Mouse (Mus musculus) megakaryocyte-erythroid progenitor cell, adult 5-6 weeks (primary cell): ENCODE data around the gene Zfp593. TPM values are rescaled to one million over a fixed set of nuclear protein-coding genes. Genes with fewer than 3 reads are reported as not detected.
"Not testable (repeated sequence)": the region's sequence is repeated elsewhere in the genome, so short reads cannot be mapped to it uniquely, and the experiment has no call there.

Source experiments
- ATAC-seq: replicated peaks from 2 replicates; pipeline ENCODE4 v1.8.0; 2016; ENCODE audit warnings: mild to moderate bottlenecking, inconsistent platforms; ENCODE audit not compliant: severe bottlenecking, poor library complexity, low FRiP score, low TSS enrichment
- total RNA-seq, 2 experiments: library from RNA; stranded (forward) in 1 of 2; stranded (reverse) in 1 of 2; fragments of 200-1000, 215-1000 nt in 1 of 2; fragments of >200 nt in 1 of 2; fragmentation: Nextera tagmentation in 1 of 2; gene quantifications; 2 replicates each; pipeline ENCODE4 v1.2.3; 2014 to 2017

Zfp593 gene
- total RNA-seq (2014; fragmentation: Nextera tagmentation), result 18.2 and 20.3 TPM in 2 replicates
- total RNA-seq (2017), result 14.9 and 15.2 TPM in 2 replicates

- peak; percentile 84 for ATAC-seq
These were observed at the start of gene Zfp593 for GRCm38 (mm10) chr4:134245148-134245843. Gene Zfp593 (minus strand): TSS chr4:134245592.

DNA sequence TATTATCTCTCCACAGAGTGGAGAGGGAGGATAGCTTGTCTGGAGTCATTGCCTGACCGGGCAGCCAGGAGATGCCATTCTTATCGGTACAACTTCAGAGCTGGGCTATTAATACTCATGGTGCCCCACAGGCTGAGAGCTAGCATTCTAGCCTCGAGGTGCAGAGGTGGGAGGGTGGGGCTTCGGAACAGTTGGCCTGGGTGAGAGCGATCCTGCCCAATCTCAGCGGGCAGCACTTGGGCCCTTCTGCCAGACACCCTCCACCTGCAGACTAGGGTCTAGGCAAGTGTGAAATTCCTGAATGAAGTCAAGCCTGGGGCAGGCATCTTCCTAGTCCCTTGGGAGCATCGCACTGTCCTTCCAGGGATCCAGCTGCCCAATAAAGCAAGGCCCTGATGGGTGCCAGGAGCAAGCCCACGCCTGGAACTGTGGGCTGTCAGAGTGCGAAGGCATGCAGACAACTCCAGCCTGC is 48.3 kb upstream of the Zfp593 start:
- 0 out of 2 replicates have a peak, but pooled peaks have one; percentile 5 for ATAC-seq

- ATAC-seq, result peak; percentile 20; the same call in 1 of the 2 replicates
These were observed 47.8 kb upstream of the Zfp593 start for GRCm38 (mm10) chr4:134293061-134293691.

GRCm38 (mm10) chr4:134292067-134292466 is 46.7 kb upstream of the Zfp593 start:
- 0 out of 2 replicates have a peak, but pooled peaks have one; percentile 39 for ATAC-seq

GRCm38 (mm10) chr4:134288397-134289256 is 43.2 kb upstream of the Zfp593 start:
- ATAC-seq, result no peak

DNA sequence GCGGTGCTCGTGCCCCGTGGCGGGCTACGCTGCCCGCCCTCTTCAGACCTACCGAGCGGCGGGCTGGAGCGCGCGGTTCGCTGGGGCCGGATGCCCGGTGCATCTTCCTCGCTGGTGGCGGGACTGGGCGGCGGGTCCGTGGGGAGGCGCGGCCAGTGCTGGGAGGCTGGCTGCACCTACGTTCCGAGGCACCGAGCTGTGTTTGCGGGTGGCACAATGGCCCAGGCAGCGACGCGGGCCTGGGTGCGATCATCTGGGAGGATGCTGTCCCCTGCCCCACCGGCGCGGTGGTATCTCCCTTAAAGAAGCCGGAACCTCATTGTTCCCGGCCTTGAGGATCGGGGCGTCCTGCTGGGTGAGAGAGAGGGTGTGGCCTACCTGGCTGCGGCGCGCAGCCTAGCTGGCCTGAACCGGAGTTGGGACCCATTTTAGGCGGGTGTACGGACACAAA is 42.2 kb upstream of the Zfp593 start, which contains the start of gene Pdik1l:
Gene Pdik1l, minus strand, starts transcription at position 321 of the 451 bp plus-strand sequence.
- ATAC-seq, result peak; percentile 78

DNA sequence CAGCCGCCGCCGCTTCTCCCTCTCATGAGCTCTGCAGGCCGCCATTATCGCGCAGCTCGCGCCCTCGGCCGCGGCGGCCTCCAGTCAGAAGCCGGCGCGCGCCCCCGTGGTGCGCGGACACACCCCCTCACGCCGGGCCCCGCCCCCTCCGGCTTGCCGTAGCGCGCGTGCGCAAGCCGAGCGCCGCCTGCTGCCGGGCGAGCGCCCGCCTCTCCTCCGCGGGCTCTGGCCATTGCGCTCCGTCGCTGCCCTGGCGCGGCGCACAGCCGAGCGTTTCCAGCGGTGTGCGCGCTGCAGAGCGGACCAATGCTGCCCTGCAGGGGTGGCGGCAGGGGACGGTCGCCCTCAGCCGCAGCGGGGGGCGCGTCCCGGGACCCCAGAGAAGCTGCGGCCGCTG is 41.8 kb upstream of the Zfp593 start:
- ATAC-seq, result peak; percentile 66

DNA sequence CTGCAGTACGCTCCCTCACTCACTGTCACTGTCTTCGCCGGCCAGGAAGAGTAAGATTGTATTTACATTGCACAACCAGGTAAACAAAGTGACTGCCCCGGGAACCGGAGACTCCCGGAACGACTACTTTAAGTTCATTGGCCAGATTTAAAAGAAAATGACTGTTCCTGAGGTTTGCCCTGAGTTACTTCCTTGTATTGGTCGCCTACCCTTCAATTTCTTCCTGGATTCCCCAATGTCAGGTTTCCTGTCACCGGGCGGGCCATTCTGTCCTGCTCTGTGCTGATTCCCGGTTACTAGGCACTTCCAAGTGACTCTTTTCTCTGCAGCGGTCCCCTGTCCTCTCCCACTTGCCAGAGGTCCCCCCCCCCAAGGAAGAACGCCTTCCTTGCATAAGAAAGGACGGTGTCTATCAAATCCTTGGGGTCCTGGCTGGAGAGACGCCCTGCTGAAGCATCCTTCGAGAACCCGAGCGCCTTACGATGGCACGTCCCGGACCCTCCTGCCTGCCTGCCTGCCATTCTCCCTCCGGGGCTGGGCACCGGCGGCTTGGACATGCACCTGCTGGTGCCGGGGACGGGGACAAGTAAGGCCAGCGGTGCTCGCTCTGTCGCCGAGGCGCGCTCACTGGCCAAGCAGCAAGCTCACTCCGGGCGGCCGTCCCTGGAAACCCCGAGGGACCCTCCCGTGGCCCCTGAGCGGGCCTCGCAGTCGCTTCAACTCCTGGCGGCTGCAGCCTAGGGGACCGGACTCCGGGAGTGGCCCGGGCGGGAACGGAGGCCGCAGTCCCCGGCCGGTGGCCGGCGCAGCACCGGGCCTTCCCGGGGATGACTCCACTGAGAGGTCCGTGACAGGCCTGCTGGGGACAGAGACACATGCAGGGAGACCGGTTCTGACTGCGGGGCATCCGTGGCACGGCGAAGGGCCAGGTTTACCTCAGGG is 41.1 kb upstream of the Zfp593 start:
- ATAC-seq, result no peak

DNA sequence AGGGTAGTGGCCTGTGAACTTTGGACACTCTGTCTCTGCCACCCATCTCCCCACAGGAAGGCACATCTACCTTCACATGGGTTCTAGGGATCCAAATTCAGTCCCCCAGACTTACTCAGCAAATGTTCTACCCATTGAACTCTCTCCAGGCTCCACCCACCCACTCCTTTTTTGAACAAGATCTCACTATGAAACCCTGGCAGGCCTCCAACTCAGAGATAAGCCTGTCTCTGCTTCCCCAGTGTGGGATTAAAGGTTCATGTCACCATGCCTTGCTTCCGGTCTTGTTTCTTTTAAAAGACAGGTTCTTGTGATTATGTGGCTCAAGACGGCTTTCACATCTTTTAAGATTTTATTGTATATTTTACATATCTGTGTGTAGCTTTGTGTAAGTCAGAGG is 39.5 kb upstream of the Zfp593 start:
- 0 out of 2 replicates have a peak, but pooled peaks have one; percentile 8 for ATAC-seq

DNA sequence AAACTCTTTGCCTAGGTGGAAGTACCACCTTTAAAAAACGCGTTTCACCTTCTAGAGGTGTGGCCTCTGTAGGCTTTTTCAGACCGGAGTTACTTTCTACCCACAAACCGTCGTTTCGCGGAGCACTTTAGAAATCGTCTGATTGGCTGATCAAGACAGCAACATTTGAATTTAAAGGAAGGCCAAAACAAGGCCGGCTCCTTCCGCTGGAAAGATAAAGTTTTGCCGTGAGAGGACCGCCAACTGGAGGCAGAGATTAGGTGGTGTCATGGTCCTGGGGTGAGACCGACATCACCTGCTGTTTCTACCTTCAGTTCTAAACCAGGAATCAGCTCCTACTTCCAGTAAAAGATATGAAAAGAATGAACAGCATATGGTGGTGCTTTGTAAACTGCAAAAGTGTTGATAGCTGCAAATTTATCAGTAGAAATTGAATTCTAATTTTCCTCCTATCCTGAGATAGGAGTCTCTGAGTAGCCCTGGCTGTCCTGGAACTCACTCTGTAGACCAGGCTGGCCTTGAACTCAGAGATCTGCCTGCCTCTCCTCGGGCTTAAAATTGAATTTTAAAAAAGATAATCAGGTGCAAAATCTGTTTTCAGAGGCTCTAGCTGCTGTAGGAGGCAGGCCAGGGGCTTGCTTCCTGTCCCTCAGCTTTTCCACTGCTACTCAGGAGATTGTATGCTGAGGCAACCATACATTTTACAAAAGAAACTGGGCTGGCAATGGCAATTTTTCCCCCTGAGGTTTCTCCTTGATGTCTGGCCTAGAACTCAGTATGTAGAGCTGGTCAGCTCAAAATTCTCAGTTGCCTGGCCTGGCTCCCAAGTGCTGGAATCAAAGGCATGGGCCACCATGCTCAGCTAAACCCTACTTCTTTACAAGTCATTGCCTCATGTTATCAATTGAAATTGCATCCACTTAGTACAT is 28.3 kb upstream of the Zfp593 start:
- ATAC-seq, result peak; percentile 94

GRCm38 (mm10) chr4:134272731-134273416 is 27.5 kb upstream of the Zfp593 start:
- no peak for ATAC-seq

DNA sequence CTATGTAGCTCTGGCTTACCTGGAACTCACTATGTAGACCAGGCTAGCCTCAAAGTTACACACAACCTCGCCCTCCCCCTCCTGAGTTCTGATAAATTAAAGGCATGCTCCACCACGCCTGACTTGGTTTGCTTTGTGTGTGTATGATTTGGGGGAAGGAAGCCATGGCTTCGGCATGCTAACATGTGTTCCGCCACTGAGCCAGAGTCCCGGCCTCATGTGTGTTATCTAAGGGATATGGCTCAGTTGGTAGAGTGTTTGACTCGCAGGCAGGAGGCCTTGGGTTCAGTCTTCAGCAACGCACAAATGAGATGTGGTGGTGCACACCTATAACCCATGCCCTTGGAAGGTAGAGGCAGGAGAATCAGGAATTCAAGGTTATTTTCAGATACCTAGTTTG is 26.6 kb upstream of the Zfp593 start:
- no peak for ATAC-seq

- ATAC-seq, result not testable (repeated sequence)
These were observed 24.2 kb upstream of the Zfp593 start for GRCm38 (mm10) chr4:134269622-134270021.

GRCm38 (mm10) chr4:134268102-134268655 is 22.8 kb upstream of the Zfp593 start:
- ATAC-seq, result 0 out of 2 replicates have a peak, but pooled peaks have one; percentile 22

DNA sequence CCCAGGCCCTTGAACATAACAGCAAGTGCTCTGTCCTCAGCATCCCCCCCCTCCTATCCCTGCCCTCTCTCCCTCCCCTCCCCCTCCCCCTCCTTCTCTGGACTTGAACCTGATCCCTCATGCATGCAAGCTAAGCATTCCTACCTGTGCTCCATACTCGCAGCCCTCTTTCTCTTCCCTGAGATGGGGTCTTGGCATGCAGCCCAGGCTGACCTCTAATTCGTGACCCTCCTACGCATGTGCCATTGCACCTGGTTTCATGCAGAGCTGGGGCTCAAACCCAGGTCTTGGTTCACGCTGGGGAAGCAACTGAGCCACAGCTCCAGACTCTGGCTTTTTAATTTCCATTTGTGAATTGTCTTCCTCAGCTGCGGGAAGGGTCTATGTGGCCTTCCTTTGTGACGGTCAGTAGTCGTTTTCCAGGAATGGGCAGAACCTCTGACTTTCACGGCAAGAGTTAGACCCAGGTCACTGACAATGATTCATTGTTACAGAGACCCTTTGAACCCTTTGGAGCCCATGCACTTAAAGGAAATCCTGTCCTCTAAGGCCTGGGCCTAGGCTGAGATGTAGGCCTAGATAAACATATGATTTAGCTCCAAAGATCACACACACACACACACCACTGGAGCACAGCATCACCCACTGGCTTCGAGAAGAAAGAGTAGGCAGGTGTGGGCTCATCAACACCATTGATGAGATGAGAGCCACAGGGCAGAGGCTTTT is 20.6 kb upstream of the Zfp593 start:
- no peak for ATAC-seq

- 0 out of 2 replicates have a peak, but pooled peaks have one; percentile 53 for ATAC-seq
These were observed 17.8 kb upstream of the Zfp593 start for GRCm38 (mm10) chr4:134263191-134263590.
